Mouse (Mus musculus): ENCODE data around the gene Dnmt1. TPM values are rescaled to one million over a fixed set of nuclear protein-coding genes. Genes with fewer than 3 reads are reported as not detected.

Dnmt1 gene
- total and polyA plus RNA-seq, 3 experiments: 89.9 to 145 (median 121) TPM

DNA sequence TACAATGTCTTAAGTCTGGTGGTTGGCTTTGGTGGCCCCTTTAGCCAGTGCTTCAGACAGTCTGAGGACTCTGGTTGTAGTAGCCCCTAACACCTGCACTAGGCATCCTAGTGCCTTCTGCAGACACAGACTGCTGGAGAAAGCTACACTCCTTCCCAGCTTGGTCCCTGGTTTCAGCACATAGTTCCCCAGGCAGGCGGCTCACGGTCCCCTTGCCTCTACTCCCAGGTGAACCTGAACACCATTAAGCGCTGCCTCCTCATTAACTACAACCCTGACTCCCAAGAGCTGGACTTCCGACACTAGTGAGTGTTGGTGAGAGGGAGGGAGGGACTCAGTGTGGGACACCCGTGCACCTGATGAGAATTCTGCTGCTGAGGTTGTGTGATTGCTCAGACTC, 69.3 kb downstream of the Dnmt1 start:
- Histone ChIP-seq H3K4me3 (replicated peaks in 1 of 3; ENCODE audit: low read depth in 2 of 3, low read length in 2 of 3, poor library complexity in 1 of 3) (no peak overlapping the region), H3K27me3 (replicated peaks) (no peaks in the 10 kb centered on the region), H3K79me2 (replicated peaks; ENCODE audit: control insufficient read depth, extremely low read depth, insufficient read depth, poor library complexity, severe bottlenecking) (peaks cover 24% of the 10 kb centered on the region), H3K9ac (ENCODE audit: insufficient read depth, low read depth) (no peak overlapping the region), H3K4me2 (ENCODE audit: insufficient read depth, low read depth, poor library complexity, severe bottlenecking) (no peak overlapping the region), H3K27ac (ENCODE audit: insufficient read depth, low read depth) (no peak overlapping the region), H3K36me3 (replicated peaks in 1 of 2; ENCODE audit: control insufficient read depth in 1 of 2, insufficient read depth in 1 of 2, low read length in 1 of 2) (peaks cover 61 to 62% of the 10 kb centered on the region in 2 experiments), H3K9me3 (replicated peaks; ENCODE audit: low read length) (no peaks in the 10 kb centered on the region), H3K4me1 (ENCODE audit: control insufficient read depth in 1 of 2, insufficient read depth in 2 of 2) (peaks cover 6 to 43% of the 10 kb centered on the region in 2 experiments)
- dilution Hi-C loops (cut with MboI; ENCODE audit: extremely low pct_ligation_motif_present, extremely low pct_unique_long_range_greater_than_20kb, low sequenced_read_pairs): no loop called here
- TF ChIP-seq IRF4 (IDR thresholded peaks at IDR 0.05; ENCODE audit: low read depth, low read length) (no peak), MEF2A (IDR thresholded peaks at IDR 0.05; ENCODE audit: borderline replicate concordance, low read depth, low read length) (no peak), EP300 (IDR thresholded peaks at IDR 0.05; ENCODE audit: low read length) (no peak), USF2 (conservative IDR thresholded peaks at IDR 0.05; ENCODE audit: low read depth, low read length) (no peak), GABPA (IDR thresholded peaks at IDR 0.05; ENCODE audit: insufficient replicate concordance, low read depth, low read length) (no peak), SIN3A (IDR thresholded peaks at IDR 0.05; ENCODE audit: low read length) (no peak), ETS1 (conservative IDR thresholded peaks at IDR 0.05; ENCODE audit: low read depth, low read length) (no peak), MXI1 (IDR thresholded peaks at IDR 0.05; ENCODE audit: low read depth, low read length) (no peak)
- in situ Hi-C loops (cut with MboI; ENCODE audit: low pct_ligation_motif_present, low pct_unique_long_range_greater_than_20kb, low sequenced_read_pairs): no loop called here
- DNase-seq (ENCODE audit: extremely low read depth): no peak

GRCm38 (mm10) chr9:20889185-20890141, 70.2 kb downstream of the Dnmt1 start:
- H3K4me2 ChIP-seq (ENCODE audit: insufficient read depth, low read depth, poor library complexity, severe bottlenecking): peak overlapping the region; percentile 83
- peaks cover 51 to 53% of the 10 kb centered on the region in 2 experiments for H3K36me3 ChIP-seq (replicated peaks in 1 of 2; ENCODE audit: control insufficient read depth in 1 of 2, insufficient read depth in 1 of 2, low read length in 1 of 2)
- TF ChIP-seq MAX (IDR thresholded peaks at IDR 0.05; ENCODE audit: low read length): 0 out of 2 replicates have a peak, but pooled peaks have one; percentile 27
- peak; percentile 81 for TF ChIP-seq TBP (conservative IDR thresholded peaks at IDR 0.05; ENCODE audit: low read depth, low read length)
- no peak for TF ChIP-seq POLR2AphosphoS2 (IDR thresholded peaks at IDR 0.05; ENCODE audit: low read depth, low read length)
- peaks cover 24% of the 10 kb centered on the region for H3K79me2 ChIP-seq (replicated peaks; ENCODE audit: control insufficient read depth, extremely low read depth, insufficient read depth, poor library complexity, severe bottlenecking)
- dilution Hi-C loops (cut with MboI; ENCODE audit: extremely low pct_ligation_motif_present, extremely low pct_unique_long_range_greater_than_20kb, low sequenced_read_pairs) (no loop called here), in situ Hi-C loops (cut with MboI; ENCODE audit: low pct_ligation_motif_present, low pct_unique_long_range_greater_than_20kb, low sequenced_read_pairs) (loop anchor here (10.0 kb wide), 1 partner anchor 255 kb away; the partner anchor contains the start of gene Cdc37)
- DNase-seq (ENCODE audit: extremely low read depth): peak; percentile 64
- peaks cover 5 to 40% of the 10 kb centered on the region in 2 experiments for H3K4me1 ChIP-seq (ENCODE audit: control insufficient read depth in 1 of 2, insufficient read depth in 2 of 2)
- H3K9me3 ChIP-seq (replicated peaks; ENCODE audit: low read length): peaks cover 5% of the 10 kb centered on the region
- H3K27me3 ChIP-seq (replicated peaks): no peaks in the 10 kb centered on the region
- peak overlapping the region; percentile 57 to 84 (median 57) for H3K4me3 ChIP-seq (replicated peaks in 1 of 3; ENCODE audit: low read depth in 2 of 3, low read length in 2 of 3, poor library complexity in 1 of 3)
- peak overlapping the region; percentile 68 for H3K9ac ChIP-seq (ENCODE audit: insufficient read depth, low read depth)
- peak overlapping the region; percentile 36 for H3K27ac ChIP-seq (ENCODE audit: insufficient read depth, low read depth)

Data from CH12.LX (cell line).